Mouse (Mus musculus): ENCODE measurements around the gene Nfs1.
"Not testable (repeated sequence)": the region's sequence is repeated elsewhere in the genome, so short reads cannot be mapped to it uniquely, and the experiment has no call there.

Nfs1 gene
- long read RNA-seq, experiment 1, transcript Nfs1-201 (13 exons, 2,051 nt), result major isoform, 95 of 105 reads
- long read RNA-seq, experiment 1, partial matches to known transcripts, result 2 of 105 reads
- long read RNA-seq, experiment 1, other reads (novel, unspliced or antisense), result 7 of 105 reads
- long read RNA-seq, experiment 2, transcript Nfs1-201 (13 exons, 2,051 nt), result major isoform, 115 of 140 reads
- long read RNA-seq, experiment 2, partial matches to known transcripts, result 10 of 140 reads
- long read RNA-seq, experiment 2, other reads (novel, unspliced or antisense), result 11 of 140 reads

DNA sequence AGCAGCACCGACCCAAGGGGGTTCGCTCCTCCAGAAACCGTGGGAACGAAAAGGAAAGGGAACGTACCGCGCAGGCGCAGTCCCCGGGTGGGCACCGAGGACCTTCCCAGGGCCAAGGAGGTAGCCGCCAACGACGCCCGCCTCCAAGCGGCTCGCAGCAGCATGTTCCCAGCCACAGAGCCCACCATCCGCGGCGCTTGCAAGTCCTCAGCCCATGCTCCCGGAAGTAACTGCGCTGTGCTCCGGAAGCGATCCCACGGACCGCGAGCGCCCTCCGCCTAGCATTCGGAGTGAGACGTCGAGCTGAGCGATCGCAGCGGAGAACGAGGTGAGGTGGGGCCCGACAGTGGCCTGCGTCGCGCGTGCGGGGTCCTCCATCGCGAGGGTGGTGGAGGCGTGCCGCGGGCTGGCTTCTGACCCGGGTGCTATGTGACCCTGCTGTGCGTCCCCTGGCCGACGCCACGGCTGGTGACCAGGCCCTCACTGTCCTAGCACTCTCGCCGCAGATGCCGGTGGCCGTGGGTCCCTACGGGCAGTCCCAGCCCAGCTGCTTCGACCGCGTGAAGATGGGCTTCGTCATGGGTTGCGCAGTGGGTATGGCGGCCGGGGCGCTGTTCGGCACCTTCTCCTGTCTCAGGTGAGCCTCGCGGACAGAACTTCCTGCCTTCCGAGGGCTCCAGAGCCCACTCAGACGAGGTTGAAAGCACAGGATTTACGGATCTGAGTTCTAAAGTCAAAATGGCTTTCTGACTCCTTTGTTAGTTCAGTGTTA lies at the start of gene Nfs1, which contains the start of gene Romo1:
Nfs1 (minus strand) TSS at position 234 of the 772 bp plus-strand sequence.
Romo1 (plus strand) TSS at position 87 of the 772 bp plus-strand sequence.
- intact Hi-C loops (cut with DNase I), result loop anchor here (5.0 kb wide), 1 partner anchor 133 kb away; no protein-coding TSS in a partner anchor

GRCm38 (mm10) chr2:156193066-156193862 lies 49.3 kb upstream of the Nfs1 start:
- intact Hi-C loops (cut with DNase I), result no loop called here

- intact Hi-C loops (cut with DNase I), result no loop called here
Measured at GRCm38 (mm10) chr2:156192068-156192467, 48.1 kb upstream of the Nfs1 start.

GRCm38 (mm10) chr2:156191540-156191939 lies 47.6 kb upstream of the Nfs1 start:
- intact Hi-C loops (cut with DNase I), result no loop called here

DNA sequence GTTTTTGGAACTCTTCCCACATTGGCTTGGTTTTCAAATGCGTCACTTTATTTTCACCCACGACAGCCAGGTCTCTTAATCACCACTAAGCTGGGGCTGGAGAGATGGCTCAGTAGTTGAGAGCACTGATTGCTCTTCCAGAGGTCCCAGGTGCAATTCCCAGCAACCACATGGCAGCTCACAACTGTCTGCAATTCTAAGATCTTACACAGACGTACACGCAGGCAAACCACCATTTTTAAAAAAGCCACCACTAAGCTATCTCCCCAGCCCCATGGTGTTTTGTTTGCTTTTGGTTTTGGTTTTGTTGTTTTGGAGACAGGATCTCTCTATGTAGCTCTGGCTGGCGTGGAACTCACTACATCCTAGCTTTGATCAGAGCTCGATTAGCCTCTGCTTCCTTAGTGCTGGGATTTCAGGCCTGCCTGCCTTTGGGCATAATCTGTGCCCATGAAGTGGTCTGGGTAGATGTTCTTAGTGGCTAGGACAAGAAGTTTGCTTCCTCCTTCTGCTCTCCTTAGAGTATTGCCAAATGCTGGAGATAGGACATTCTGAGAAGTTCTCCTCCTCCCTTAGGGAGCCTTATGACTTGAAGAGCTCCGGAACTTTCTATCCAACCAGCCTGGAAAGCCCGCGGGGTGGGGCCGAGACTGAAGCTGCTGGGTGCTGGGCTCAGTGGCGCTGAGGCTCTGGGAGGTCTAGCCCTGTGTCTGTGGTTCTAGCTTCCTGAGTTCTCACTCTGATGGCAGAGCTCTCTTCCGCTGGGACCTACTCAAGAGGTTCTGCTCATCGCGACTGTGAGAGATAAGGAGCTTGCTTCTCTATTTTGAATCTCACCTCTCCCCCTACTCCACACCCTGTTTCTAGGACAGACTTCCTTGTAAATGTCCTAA lies 46.3 kb upstream of the Nfs1 start:
- intact Hi-C loops (cut with DNase I), result no loop called here

- intact Hi-C loops (cut with DNase I), result not testable (repeated sequence)
Measured at GRCm38 (mm10) chr2:156189241-156189640, 45.3 kb upstream of the Nfs1 start.

DNA sequence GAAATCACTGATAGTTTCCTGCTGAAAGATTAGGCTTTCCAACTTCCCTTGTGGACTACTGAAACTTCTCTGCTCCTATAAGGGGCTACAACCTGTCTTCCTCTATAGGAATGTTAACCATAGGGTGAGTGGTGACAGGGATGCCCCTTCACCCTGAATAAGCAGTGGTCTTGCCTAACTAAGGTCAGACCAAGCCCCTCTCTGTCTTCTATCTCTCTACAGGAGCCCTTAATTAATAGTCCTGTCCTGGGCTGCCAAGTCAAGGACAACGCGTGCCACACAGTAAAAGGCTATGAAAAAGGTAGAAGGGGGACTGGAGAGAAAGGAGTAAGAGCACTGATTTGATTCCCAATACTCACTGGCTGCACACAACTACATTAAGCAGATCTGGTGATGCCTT lies 37.6 kb upstream of the Nfs1 start:
- intact Hi-C loops (cut with DNase I), result no loop called here

GRCm38 (mm10) chr2:156180824-156181590 lies 37.0 kb upstream of the Nfs1 start:
- intact Hi-C loops (cut with DNase I), result no loop called here

GRCm38 (mm10) chr2:156180094-156180821 lies 36.3 kb upstream of the Nfs1 start, which contains the start of gene Rbm39:
Rbm39 (minus strand) TSS chr2:156180238.
- intact Hi-C loops (cut with DNase I), result no loop called here

- intact Hi-C loops (cut with DNase I), result no loop called here
Measured at GRCm38 (mm10) chr2:156179796-156180093, 35.8 kb upstream of the Nfs1 start.

- intact Hi-C loops (cut with DNase I), result no loop called here
Measured at GRCm38 (mm10) chr2:156179046-156179795, 35.2 kb upstream of the Nfs1 start.

- intact Hi-C loops (cut with DNase I), result no loop called here
Measured at GRCm38 (mm10) chr2:156177651-156178050, 33.7 kb upstream of the Nfs1 start.

- intact Hi-C loops (cut with DNase I), result no loop called here
Measured at GRCm38 (mm10) chr2:156177079-156177478, 33.1 kb upstream of the Nfs1 start.

- intact Hi-C loops (cut with DNase I), result no loop called here
Measured at GRCm38 (mm10) chr2:156166557-156166956, 22.6 kb upstream of the Nfs1 start.

DNA sequence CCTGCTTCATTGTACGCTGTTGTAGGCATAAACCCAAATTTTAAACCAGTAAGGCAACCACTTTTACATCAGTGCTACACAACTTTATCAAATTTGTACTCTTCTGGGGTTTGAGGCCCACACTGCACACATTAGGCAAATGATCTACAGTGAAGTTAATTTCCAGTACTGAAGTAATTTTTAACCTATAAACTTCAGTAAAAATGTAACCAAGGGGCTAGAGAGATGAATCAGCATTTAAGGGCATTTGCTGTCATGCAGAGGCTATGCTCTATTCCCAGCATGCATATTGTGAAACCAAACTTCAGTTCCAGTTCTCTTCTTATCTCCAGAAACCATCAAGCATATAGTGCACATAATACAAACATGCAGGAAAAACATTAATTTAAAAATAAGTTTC lies 21.5 kb upstream of the Nfs1 start:
- intact Hi-C loops (cut with DNase I), result no loop called here

GRCm38 (mm10) chr2:156151538-156151937 lies 7.6 kb upstream of the Nfs1 start:
- intact Hi-C loops (cut with DNase I), result no loop called here

DNA sequence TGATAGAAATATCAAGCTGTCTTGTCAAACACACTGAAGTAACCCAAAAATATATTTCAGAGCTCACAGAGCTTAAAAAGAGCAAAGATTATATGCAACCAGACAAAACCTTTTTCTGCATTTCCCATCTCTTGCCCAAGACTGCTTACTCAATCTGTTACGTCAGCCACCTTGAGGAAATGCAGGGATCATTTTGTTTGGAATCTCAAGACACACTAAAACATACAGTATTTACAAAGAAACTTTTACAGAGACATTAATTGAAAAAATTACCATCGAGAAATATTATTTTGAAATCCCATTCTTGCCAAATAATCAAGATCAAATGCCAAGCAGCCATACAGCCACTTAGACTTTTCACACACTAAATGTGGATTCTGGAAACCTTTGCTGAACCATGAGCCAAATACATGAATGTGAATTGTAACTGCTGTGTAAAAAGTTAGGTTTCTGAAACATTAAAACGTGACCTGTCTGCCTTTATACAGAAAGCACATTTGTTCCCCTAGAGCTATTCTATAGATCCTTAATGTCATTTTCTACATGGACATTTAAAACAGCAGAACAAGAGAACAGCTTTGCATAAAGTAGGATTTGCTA lies 3.4 kb upstream of the Nfs1 start:
- intact Hi-C loops (cut with DNase I), result no loop called here

DNA sequence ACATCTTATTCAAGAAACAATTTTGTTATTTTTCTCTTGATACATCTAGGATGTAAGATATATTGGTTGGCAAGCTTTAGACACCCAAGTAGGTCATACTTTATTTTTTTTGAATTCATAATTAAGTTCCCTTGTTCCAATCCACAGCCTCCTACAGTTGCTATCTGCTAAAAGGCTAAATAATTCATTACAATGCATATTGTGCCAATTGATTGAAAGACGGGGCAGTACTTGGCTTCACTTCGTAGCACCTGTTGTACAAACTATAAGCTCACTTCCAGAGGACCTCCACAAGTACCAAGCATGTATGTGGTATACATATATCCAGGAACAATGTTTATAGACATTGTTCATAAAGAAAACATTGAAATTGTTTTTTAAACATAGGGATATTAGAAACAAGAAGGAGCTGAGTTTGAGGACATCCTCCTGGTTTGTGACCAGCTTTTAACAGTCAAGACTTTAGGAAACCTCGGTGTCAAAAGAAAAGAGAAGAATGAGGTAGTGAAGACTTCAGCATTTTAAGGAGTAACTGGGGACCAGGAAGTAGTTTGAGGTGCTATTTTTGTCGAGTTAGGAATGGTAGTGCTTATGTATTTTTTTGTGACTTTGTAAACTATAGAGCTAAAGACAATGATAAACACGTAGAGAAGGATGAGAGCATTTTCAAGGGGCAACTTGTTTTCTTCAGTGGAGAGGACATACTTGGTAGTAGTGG lies 2.4 kb upstream of the Nfs1 start:
- intact Hi-C loops (cut with DNase I), result no loop called here

All from adrenal gland (tissue).